Mouse (Mus musculus): ENCODE measurements around the gene Rcc2. TPM values are rescaled to one million over a fixed set of nuclear protein-coding genes. Genes with fewer than 3 reads are reported as not detected.
A peak's percentile ranks its signal among the peaks of the same experiment; 100 is the strongest.

Gene Rcc2
- polyA plus RNA-seq, 1 experiment from 2014 or later, result 13.7 TPM

DNA sequence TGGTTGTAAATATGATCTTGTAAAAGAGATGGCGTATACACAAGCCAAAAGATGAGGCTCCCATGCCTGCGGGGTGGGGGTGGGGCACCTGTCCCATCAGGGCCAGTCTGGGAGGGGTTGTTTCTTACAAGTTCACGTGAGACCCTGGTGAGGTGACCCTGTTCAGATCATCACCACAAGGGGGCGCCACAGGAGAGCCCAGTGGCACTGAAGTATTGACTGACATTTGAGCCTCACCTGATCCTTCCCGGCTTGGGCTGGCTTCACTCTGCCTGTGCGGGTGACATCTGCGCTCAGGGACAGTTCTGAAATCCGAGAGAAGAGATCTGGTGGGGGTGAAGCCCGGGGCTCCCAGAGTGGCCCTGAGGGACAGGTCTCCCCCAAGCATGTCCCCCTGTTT is 62.8 kb downstream of the Rcc2 start:
- no peak overlapping the region for H3K27ac ChIP-seq (ENCODE audit: low read length)
- no peaks in the 10 kb centered on the region for H3K36me3 ChIP-seq (ENCODE audit: control insufficient read depth, insufficient read depth, low read length)
- H3K9ac ChIP-seq (ENCODE audit: low read depth, low read length), result no peak overlapping the region
- H3K4me2 ChIP-seq (ENCODE audit: low read depth, low read length), result no peak overlapping the region
- H3K27me3 ChIP-seq (replicated peaks; ENCODE audit: control insufficient read depth, insufficient read depth, low read length), result no peaks in the 10 kb centered on the region
- no peaks in the 10 kb centered on the region for H3K9me3 ChIP-seq (ENCODE audit: control insufficient read depth, low read length)
- ATAC-seq, result no peak
- 15% methylated on average over 9 of the region's 9 CpGs for WGBS
- no peak overlapping the region for H3K4me3 ChIP-seq (ENCODE audit: low read length)
- H3K4me1 ChIP-seq (ENCODE audit: control insufficient read depth, insufficient read depth, low read length), result peaks cover 1% of the 10 kb centered on the region; the same call in 1 of the 2 replicates

DNA sequence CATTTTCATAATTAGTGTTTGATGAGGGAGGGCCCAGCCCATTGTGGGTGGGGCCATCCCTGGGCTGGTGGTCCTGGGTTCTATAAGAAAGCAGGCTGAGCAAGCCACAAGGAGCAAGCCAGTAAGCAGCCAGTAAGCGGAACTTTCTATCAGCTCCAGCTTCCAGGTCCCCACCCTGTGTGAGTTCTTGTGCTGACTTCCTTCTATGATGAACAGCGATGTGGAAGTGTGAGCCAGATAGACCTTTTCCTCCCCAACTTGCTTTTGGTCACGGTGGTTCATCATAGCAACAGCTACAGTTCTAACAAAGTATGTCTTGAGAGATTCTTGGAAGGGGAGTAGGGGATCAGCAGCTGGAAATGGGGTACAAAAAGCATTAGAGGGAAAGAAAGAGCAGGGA is 65.6 kb downstream of the Rcc2 start:
- no peaks in the 10 kb centered on the region for H3K36me3 ChIP-seq (ENCODE audit: control insufficient read depth, insufficient read depth, low read length)
- WGBS, result 73% methylated on average over 3 of the region's 3 CpGs
- no peaks in the 10 kb centered on the region for H3K9me3 ChIP-seq (ENCODE audit: control insufficient read depth, low read length)
- no peak overlapping the region for H3K4me3 ChIP-seq (ENCODE audit: low read length)
- no peak for ATAC-seq
- no peak overlapping the region for H3K27ac ChIP-seq (ENCODE audit: low read length)
- no peak overlapping the region for H3K9ac ChIP-seq (ENCODE audit: low read depth, low read length)
- no peak overlapping the region for H3K4me2 ChIP-seq (ENCODE audit: low read depth, low read length)
- H3K27me3 ChIP-seq (replicated peaks; ENCODE audit: control insufficient read depth, insufficient read depth, low read length), result no peaks in the 10 kb centered on the region
- no peaks in the 10 kb centered on the region for H3K4me1 ChIP-seq (ENCODE audit: control insufficient read depth, insufficient read depth, low read length)

DNA sequence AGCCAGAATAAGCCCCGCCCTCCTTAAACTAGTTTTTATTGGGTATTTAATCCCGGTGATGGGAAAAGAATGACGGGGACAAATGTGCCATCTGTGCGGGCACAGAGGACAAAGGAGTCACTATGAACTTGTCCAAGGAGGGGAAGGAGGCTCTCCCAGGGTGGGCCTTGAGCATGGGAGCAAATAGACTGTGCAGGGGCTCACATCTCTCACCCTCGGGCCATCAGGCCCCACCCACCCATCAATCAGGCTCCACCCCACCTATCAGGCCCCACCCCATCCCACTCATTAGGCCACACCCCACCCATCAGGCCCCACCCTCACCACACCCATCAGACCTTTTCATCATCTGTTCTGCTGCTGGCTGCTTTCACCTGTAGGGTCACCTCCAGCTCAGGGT is 68.6 kb downstream of the Rcc2 start:
- Histone ChIP-seq H3K9ac (ENCODE audit: low read depth, low read length) (no peak overlapping the region), H3K27me3 (replicated peaks; ENCODE audit: control insufficient read depth, insufficient read depth, low read length) (no peaks in the 10 kb centered on the region), H3K4me1 (ENCODE audit: control insufficient read depth, insufficient read depth, low read length) (peaks cover 4% of the 10 kb centered on the region; the same call in 1 of the 2 replicates), H3K36me3 (ENCODE audit: control insufficient read depth, insufficient read depth, low read length) (no peaks in the 10 kb centered on the region), H3K27ac (ENCODE audit: low read length) (no peak overlapping the region), H3K4me3 (ENCODE audit: low read length) (no peak overlapping the region), H3K9me3 (ENCODE audit: control insufficient read depth, low read length) (no peaks in the 10 kb centered on the region), H3K4me2 (ENCODE audit: low read depth, low read length) (no peak overlapping the region)
- WGBS, result 78% methylated on average over 5 of the region's 5 CpGs
- no peak for ATAC-seq

DNA sequence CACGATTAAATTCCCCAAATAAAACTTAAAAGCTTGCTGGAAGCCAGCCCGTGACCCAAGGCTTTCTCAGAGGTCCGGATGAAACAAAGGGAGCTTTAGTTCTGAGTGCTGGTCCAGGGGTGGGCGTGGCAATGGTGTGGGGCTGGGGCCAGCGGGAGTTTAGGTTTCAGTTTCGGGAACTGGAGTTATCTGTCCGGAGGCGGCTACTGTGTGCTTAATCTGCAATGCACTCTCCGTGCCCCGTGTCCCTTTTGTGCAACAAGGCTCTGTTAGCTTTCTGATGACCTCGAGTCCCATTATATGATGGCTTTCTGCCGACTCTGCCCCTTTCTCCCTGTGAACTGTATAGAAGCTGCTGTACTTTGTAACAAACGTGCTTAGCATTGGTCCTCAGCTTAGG is 70.1 kb downstream of the Rcc2 start:
- H3K4me3 ChIP-seq (ENCODE audit: low read length), result peak overlapping the region; percentile 44
- peak; percentile 61; the same call in 1 of the 2 replicates for ATAC-seq
- no peaks in the 10 kb centered on the region for H3K27me3 ChIP-seq (replicated peaks; ENCODE audit: control insufficient read depth, insufficient read depth, low read length)
- H3K9ac ChIP-seq (ENCODE audit: low read depth, low read length), result peak overlapping the region; percentile 61; the same call in 1 of the 2 replicates
- 12% methylated on average over 13 of the region's 13 CpGs for WGBS
- H3K9me3 ChIP-seq (ENCODE audit: control insufficient read depth, low read length), result no peaks in the 10 kb centered on the region
- peaks cover 4% of the 10 kb centered on the region; the same call in 1 of the 2 replicates for H3K4me1 ChIP-seq (ENCODE audit: control insufficient read depth, insufficient read depth, low read length)
- H3K36me3 ChIP-seq (ENCODE audit: control insufficient read depth, insufficient read depth, low read length), result no peaks in the 10 kb centered on the region
- H3K27ac ChIP-seq (ENCODE audit: low read length), result peak overlapping the region; percentile 41; the same call in 1 of the 2 replicates
- peak overlapping the region; percentile 51 for H3K4me2 ChIP-seq (ENCODE audit: low read depth, low read length)

DNA sequence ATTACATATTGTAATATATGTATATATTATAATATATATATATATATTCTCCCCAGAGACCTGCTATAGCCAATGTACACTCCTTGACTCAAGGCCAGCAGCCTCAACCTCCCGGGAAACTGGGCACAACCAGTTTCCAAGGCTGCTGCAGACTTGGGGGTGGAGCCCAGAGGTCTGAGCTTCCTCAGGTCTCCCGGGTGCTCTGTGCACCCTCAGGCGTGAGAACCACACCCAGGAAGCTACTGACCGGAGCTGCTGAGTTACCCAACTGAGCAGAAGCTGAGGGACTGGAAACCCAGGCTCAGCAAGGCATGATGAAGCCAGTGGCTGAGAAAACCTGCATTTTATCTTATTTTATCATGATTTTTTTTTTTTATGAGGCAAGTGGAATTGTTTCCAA is 70.8 kb downstream of the Rcc2 start:
- H3K27me3 ChIP-seq (replicated peaks; ENCODE audit: control insufficient read depth, insufficient read depth, low read length), result no peaks in the 10 kb centered on the region
- H3K4me1 ChIP-seq (ENCODE audit: control insufficient read depth, insufficient read depth, low read length), result peaks cover 4% of the 10 kb centered on the region; the same call in 1 of the 2 replicates
- no peak overlapping the region for H3K9ac ChIP-seq (ENCODE audit: low read depth, low read length)
- ATAC-seq, result peak; percentile 49; the same call in 1 of the 2 replicates
- H3K36me3 ChIP-seq (ENCODE audit: control insufficient read depth, insufficient read depth, low read length), result no peaks in the 10 kb centered on the region
- no peak overlapping the region for H3K27ac ChIP-seq (ENCODE audit: low read length)
- H3K4me2 ChIP-seq (ENCODE audit: low read depth, low read length), result no peak overlapping the region
- no peak overlapping the region for H3K4me3 ChIP-seq (ENCODE audit: low read length)
- no peaks in the 10 kb centered on the region for H3K9me3 ChIP-seq (ENCODE audit: control insufficient read depth, low read length)
- 22% methylated on average over 4 of the region's 4 CpGs for WGBS

Small RNA genes lying within 50 kb of the gene (microRNA-seq; reads per million reads assigned to microRNA genes)
- not detected for gene Gm23045
- not detected for gene Gm25951

Other genes starting within 250 kb of the Rcc2 start
- gene Arhgef10l, start 34.5 kb upstream of the Rcc2 start, polyA plus RNA-seq (2015; fragmentation: Nextera tagmentation; extraction: Ambion mirVana), result 12.1 and 14.3 TPM in 2 replicates
- gene Padi6, start 42.1 kb downstream of the Rcc2 start, polyA plus RNA-seq (2015; fragmentation: Nextera tagmentation; extraction: Ambion mirVana), result 0.07 TPM in 2 replicates
- 4.4 and 5.9 TPM in 2 replicates for gene Padi4, start 73.7 kb downstream of the Rcc2 start, polyA plus RNA-seq (2015; fragmentation: Nextera tagmentation; extraction: Ambion mirVana)
- gene Padi3, start 110.1 kb downstream of the Rcc2 start, polyA plus RNA-seq (2015; fragmentation: Nextera tagmentation; extraction: Ambion mirVana), result 0.51 and 0.56 TPM in 2 replicates
- 0.28 and 0.43 TPM in 2 replicates for gene Padi1, start 145.2 kb downstream of the Rcc2 start, polyA plus RNA-seq (2015; fragmentation: Nextera tagmentation; extraction: Ambion mirVana)
- 3.0 and 3.5 TPM in 2 replicates for gene Padi2, start 205.8 kb downstream of the Rcc2 start, polyA plus RNA-seq (2015; fragmentation: Nextera tagmentation; extraction: Ambion mirVana)